Mouse (Mus musculus) thymus, postnatal 0 days (tissue): ENCODE measurements around the gene Cntnap4. TPM values are rescaled to one million over a fixed set of nuclear protein-coding genes. Genes with fewer than 3 reads are reported as not detected.
"Not testable (repeated sequence)": the region's sequence is repeated elsewhere in the genome, so short reads cannot be mapped to it uniquely, and the experiment has no call there.

Experiments used
- DNase-seq: peaks from one replicate; pipeline ENCODE4 v3.0.0-alpha.2; 2015; ENCODE audit warnings: low spot score
- polyA plus RNA-seq: library from polyadenylated mRNA; unstranded; fragments of >200 nt; fragmentation: Nextera tagmentation; extraction: Ambion mirVana; gene quantifications from 2 replicates; pipeline ENCODE4 v1.2.1, GENCODE M21; 2015

Gene Cntnap4
- polyA plus RNA-seq, 1 experiment from 2014 or later = 0.31 TPM

DNA sequence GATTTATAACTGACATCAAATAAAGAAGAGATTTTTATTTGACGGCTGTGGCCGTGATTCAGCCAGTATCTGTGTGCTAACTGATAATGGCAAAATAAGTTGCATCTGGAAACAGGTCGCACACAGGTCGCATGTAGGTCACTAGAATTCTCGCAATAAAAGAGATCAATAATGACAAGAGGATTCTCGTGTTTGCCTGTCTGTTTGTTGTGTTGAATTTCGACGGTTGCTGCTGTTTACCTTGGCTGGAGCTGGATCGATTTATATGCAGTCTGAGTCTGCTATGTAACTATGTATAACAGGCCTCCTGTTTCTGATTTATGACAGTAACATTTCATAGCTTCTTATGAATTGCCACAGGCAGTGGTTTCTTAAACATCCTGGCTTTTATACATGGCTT lies 155.1 kb downstream of the Cntnap4 start:
- DNase-seq = no peak

GRCm38 (mm10) chr8:112730583-112731432 lies 161.0 kb downstream of the Cntnap4 start:
- no peak for DNase-seq

GRCm38 (mm10) chr8:112735575-112735974 lies 165.7 kb downstream of the Cntnap4 start:
- no peak for DNase-seq

- DNase-seq = no peak
These were observed 173.5 kb downstream of the Cntnap4 start for GRCm38 (mm10) chr8:112743331-112743730.

DNA sequence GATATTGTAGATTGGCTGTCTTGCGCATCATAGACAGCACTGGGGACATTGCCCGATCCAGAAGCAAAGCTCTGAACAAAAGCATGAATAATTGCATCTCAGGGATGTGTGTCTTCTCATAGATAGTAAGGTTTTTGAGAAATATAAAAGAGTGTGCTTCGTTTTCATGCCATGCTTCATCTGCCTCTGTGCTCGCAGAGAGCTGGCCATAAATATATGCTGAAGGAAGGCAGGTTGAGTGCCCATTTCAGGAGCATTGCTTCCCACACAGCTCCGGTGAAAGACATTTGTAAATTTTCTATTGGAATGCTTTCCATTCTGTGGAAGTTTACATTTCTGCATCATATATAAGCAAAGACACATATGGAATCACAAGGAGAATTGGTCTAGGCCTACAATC lies 177.5 kb downstream of the Cntnap4 start:
- DNase-seq = no peak

DNA sequence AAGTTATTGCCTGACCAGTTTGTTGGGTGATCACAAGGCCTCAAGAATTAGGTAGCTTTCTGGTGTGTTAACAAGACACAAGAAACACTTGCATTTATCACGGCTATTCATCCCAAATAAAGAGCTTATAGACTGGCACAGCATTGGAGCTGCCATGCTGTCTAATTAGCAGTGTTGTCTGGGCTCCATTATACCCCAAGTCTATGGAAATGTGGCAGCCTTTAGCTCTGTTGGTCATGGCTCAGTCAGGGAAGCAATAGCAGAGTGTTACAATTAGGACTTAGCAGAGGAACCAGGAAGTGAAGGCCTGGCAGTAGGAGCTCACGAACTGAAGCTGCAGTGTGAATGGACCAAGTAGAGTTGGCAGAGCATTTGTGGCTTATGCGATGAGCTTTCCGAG lies 185.3 kb downstream of the Cntnap4 start:
- DNase-seq = no peak

- no peak for DNase-seq
These were observed 233.2 kb downstream of the Cntnap4 start for GRCm38 (mm10) chr8:112803058-112803457.

GRCm38 (mm10) chr8:112809382-112809781 lies 239.5 kb downstream of the Cntnap4 start:
- no peak for DNase-seq

GRCm38 (mm10) chr8:112841057-112841456 lies 271.2 kb downstream of the Cntnap4 start:
- DNase-seq = no peak

GRCm38 (mm10) chr8:112849541-112849940 lies 279.7 kb downstream of the Cntnap4 start:
- not testable (repeated sequence) for DNase-seq

DNA sequence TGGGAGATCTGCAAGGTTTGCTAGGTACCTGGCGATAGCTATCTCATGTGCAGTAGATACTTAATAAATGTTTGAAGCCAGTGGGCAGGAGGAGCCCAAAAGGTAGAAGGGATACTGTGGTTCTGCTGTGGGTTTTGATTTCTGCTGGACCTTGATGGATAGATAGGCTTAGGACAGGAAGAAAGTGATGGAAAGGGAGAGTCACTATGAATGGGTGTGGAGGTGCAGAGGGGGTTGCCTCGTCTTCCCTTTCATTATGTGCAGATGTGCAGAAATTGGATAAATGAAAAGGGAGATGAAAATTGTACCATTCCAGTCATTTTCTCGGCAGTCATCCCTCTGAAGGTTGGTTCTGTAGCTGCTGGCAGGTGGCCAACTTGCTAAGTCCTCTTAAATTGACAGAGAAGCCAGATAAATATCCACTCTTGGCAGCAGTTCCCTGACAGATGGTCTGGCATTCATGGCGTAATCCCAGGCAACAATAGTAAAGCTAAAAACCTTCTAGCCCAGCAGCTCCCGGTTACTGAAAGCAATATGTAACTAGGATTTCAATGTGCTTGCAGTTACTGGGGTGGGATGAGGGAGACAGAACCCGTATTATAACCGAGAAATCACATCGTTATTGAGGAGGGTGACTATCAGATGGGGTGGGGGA lies 336.7 kb downstream of the Cntnap4 start:
- DNase-seq = no peak

GRCm38 (mm10) chr8:112909527-112909926 lies 339.7 kb downstream of the Cntnap4 start:
- no peak for DNase-seq

GRCm38 (mm10) chr8:112911422-112911821 lies 341.6 kb downstream of the Cntnap4 start:
- no peak for DNase-seq

DNA sequence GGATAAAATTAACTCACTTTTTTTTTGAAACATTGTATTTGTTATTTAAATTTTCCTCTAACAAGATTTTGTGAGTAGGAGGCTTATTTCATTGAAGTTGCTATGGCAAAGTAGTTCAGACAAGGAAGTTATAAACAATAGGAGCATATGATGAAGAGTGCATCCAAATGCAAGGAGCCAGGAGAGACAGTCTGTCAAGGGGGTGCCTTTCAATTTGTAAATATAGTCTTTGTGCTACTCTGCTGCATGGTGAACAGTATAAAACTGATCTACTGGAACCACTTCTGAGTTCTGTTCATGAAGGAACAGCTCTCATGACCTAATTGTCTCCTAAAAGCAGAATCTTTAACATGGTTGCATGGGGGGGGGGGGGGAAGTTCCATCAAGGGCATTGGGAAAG lies 352.3 kb downstream of the Cntnap4 start:
- no peak for DNase-seq

DNA sequence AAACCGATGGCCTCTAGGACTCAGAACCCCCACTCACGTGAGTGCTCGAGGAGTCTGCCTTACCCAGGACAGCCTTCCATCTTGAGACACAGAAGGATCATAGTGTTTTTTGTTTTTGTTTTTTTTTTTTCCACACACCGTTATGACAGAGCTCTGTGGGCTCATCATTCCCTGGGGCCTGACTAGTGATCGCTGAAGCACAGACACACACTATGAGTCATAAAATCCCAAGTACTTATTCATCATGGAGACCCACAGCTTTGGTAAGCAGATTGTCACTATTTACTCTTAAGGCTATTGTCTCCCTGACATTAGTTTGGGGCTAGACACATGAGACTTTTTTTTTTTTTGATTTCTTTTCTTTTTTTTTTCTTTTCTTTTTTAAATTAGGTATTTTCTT lies 352.9 kb downstream of the Cntnap4 start:
- no peak for DNase-seq
